Mouse (Mus musculus): ENCODE measurements at regions not wholly inside any gene's neighbourhood (a gene's known extent, or its start where the extent isn't known, plus 50 kb on each side); places are given as distances from the start of the nearest gene placed in this dataset.

GRCm38 (mm10) chr5:133569096-133569495 is 530.4 kb upstream of the Castor2 start:
- no peak for DNase-seq (ENCODE audit: low read depth, low spot score)

GRCm38 (mm10) chr5:133566506-133566905 is 533.0 kb upstream of the Castor2 start:
- no peak for DNase-seq (ENCODE audit: low read depth, low spot score)

GRCm38 (mm10) chr5:133550657-133551056 is 548.9 kb upstream of the Castor2 start:
- DNase-seq (ENCODE audit: low read depth, low spot score), result no peak

GRCm38 (mm10) chr5:133542217-133542616 is 557.3 kb upstream of the Castor2 start:
- DNase-seq (ENCODE audit: low read depth, low spot score), result no peak

- DNase-seq (ENCODE audit: low read depth, low spot score), result no peak
These were observed 566.8 kb upstream of the Castor2 start for GRCm38 (mm10) chr5:133532678-133533077.

- DNase-seq (ENCODE audit: low read depth, low spot score), result no peak
These were observed 593.9 kb upstream of the Castor2 start for GRCm38 (mm10) chr5:133505661-133506060.

- no peak for DNase-seq (ENCODE audit: low read depth, low spot score)
These were observed 611.7 kb upstream of the Castor2 start for GRCm38 (mm10) chr5:133487806-133488290.

- no peak for DNase-seq (ENCODE audit: low read depth, low spot score)
These were observed 617.0 kb upstream of the Castor2 start for GRCm38 (mm10) chr5:133482291-133483086.

- no peak for DNase-seq (ENCODE audit: low read depth, low spot score)
These were observed 620.3 kb upstream of the Castor2 start for GRCm38 (mm10) chr5:133479205-133479604.

GRCm38 (mm10) chr5:133453349-133454049 is 646.0 kb upstream of the Castor2 start:
- DNase-seq (ENCODE audit: low read depth, low spot score), result no peak

- DNase-seq (ENCODE audit: low read depth, low spot score), result no peak
These were observed 649.6 kb upstream of the Castor2 start for GRCm38 (mm10) chr5:133449926-133450325.

GRCm38 (mm10) chr5:133400826-133401225 is 698.7 kb upstream of the Castor2 start:
- no peak for DNase-seq (ENCODE audit: low read depth, low spot score)

GRCm38 (mm10) chr5:133389896-133390295 is 709.6 kb upstream of the Castor2 start:
- no peak for DNase-seq (ENCODE audit: low read depth, low spot score)

- no peak for DNase-seq (ENCODE audit: low read depth, low spot score)
These were observed 710.3 kb upstream of the Castor2 start for GRCm38 (mm10) chr5:133389023-133389840.

- DNase-seq (ENCODE audit: low read depth, low spot score), result no peak
These were observed 713.8 kb upstream of the Castor2 start for GRCm38 (mm10) chr5:133385374-133386349.

GRCm38 (mm10) chr5:133365771-133366170 is 733.7 kb upstream of the Castor2 start:
- DNase-seq (ENCODE audit: low read depth, low spot score), result no peak

GRCm38 (mm10) chr5:133347516-133347915 is 752.0 kb upstream of the Castor2 start:
- DNase-seq (ENCODE audit: low read depth, low spot score), result no peak

- no peak for DNase-seq (ENCODE audit: low read depth, low spot score)
These were observed 757.5 kb upstream of the Castor2 start for GRCm38 (mm10) chr5:133341973-133342372.

GRCm38 (mm10) chr5:133320626-133321025 is 777.5 kb upstream of the Auts2 start:
- no peak for DNase-seq (ENCODE audit: low read depth, low spot score)

- no peak for DNase-seq (ENCODE audit: low read depth, low spot score)
These were observed 777.1 kb upstream of the Auts2 start for GRCm38 (mm10) chr5:133320206-133320605.

- no peak for DNase-seq (ENCODE audit: low read depth, low spot score)
These were observed 770.9 kb upstream of the Auts2 start for GRCm38 (mm10) chr5:133314031-133314430.
